Mouse (Mus musculus) intestine, postnatal 0 days (tissue): Measurements from ENCODE around the gene Plcb2. TPM values are rescaled to one million over a fixed set of nuclear protein-coding genes. Genes with fewer than 3 reads are reported as not detected.

Experiments used
- ATAC-seq: fragments of 200-750 bp; cut with Nextera tagmentation; 2 replicates; pipeline ENCODE4 v1.8.0; 2017; ENCODE audit warnings: mild to moderate bottlenecking, moderate TSS enrichment, moderate library complexity
- H3K27ac ChIP-seq: fragments of 300-500 bp; sonication (generic); 2 replicates; pipeline ENCODE4 v1.5.1; 2014; ENCODE audit warnings: mild to moderate bottlenecking, low read depth, low read length, moderate library complexity
- H3K27me3 ChIP-seq: fragments of 300-500 bp; sonication (generic); replicated peaks from 2 replicates; pipeline ENCODE4 v1.6.1; 2014; ENCODE audit warnings: low read length, mixed read lengths; ENCODE audit not compliant: control insufficient read depth, insufficient read depth
- H3K36me3 ChIP-seq: fragments of 300-500 bp; sonication (generic); 2 replicates; pipeline ENCODE4 v1.6.1; 2014; ENCODE audit warnings: mild to moderate bottlenecking, moderate library complexity; ENCODE audit not compliant: control insufficient read depth, insufficient read depth
- H3K4me1 ChIP-seq: fragments of 300-500 bp; sonication (generic); replicated peaks from 2 replicates; pipeline ENCODE4 v1.6.1; 2014; ENCODE audit warnings: antibody characterized with exemption, low read length, mixed read lengths; ENCODE audit not compliant: control insufficient read depth, insufficient read depth
- H3K4me2 ChIP-seq: fragments of 300-500 bp; sonication (generic); replicated peaks from 2 replicates; pipeline ENCODE4 v1.6.1; 2014; ENCODE audit warnings: low read depth, mild to moderate bottlenecking, moderate library complexity
- H3K4me3 ChIP-seq: fragments of 300-500 bp; sonication (generic); 2 replicates; pipeline ENCODE4 v1.5.1; 2014; ENCODE audit warnings: low read depth, low read length
- H3K9ac ChIP-seq: fragments of 300-500 bp; sonication (generic); 2 replicates; pipeline ENCODE4 v1.6.1; 2014; ENCODE audit warnings: mild to moderate bottlenecking, low read depth, low read length
- H3K9me3 ChIP-seq: fragments of 300-500 bp; sonication (generic); 2 replicates; pipeline ENCODE4 v1.6.1; 2016; ENCODE audit warnings: mixed run types; ENCODE audit not compliant: control insufficient read depth
- CTCF ChIP-seq: sonication (generic); IDR thresholded peaks from 2 replicates; pipeline ENCODE4 v1.5.1; 2016; ENCODE audit warnings: low read depth, mild to moderate bottlenecking, control low read depth, antibody characterized with exemption, moderate library complexity
- WGBS: fragments of 180-500 bp; shearing (Covaris S2); extraction: QIAGEN DNeasy Blood & Tissue Kit; methylation state at CpG from one replicate; pipeline ENCODE4 v1.1.7; 2014; 5-methylcytosine and 5-hydroxymethylcytosine counted together
- polyA plus RNA-seq: library from polyadenylated mRNA; unstranded; fragments of >200 nt; fragmentation: Nextera tagmentation; extraction: Ambion mirVana; gene quantifications from 2 replicates; pipeline ENCODE4 v1.2.1, GENCODE M21; 2015

Plcb2 gene
- polyA plus RNA-seq, 1 experiment from 2014 or later: 0.59 TPM

GRCm38 (mm10) chr2:118676839-118677741, 51.1 kb downstream of the Plcb2 start:
- WGBS: 1% methylated on average over 88 of the region's 89 CpGs
- TF ChIP-seq CTCF: no peak
- peaks cover 21% of the 10 kb centered on the region for H3K27me3 ChIP-seq
- H3K27ac ChIP-seq: no peak overlapping the region
- H3K9ac ChIP-seq: 0 out of 2 replicates have a peak overlapping the region, but pooled peaks have one; percentile 40
- no peaks in the 10 kb centered on the region for H3K36me3 ChIP-seq
- no peaks in the 10 kb centered on the region for H3K9me3 ChIP-seq
- peak overlapping the region; percentile 51 for H3K4me3 ChIP-seq
- peak; percentile 66 for ATAC-seq
- H3K4me1 ChIP-seq: no peaks in the 10 kb centered on the region
- H3K4me2 ChIP-seq: peak overlapping the region; percentile 93

GRCm38 (mm10) chr2:118674500-118674899, 53.7 kb downstream of the Plcb2 start:
- Histone ChIP-seq H3K36me3 (no peaks in the 10 kb centered on the region), H3K4me1 (no peaks in the 10 kb centered on the region), H3K9ac (no peak overlapping the region), H3K9me3 (no peaks in the 10 kb centered on the region), H3K4me2 (no peak overlapping the region), H3K27me3 (peaks cover 21% of the 10 kb centered on the region), H3K27ac (no peak overlapping the region), H3K4me3 (no peak overlapping the region)
- TF ChIP-seq CTCF: no peak
- ATAC-seq: no peak
- 45% methylated on average over 7 of the region's 7 CpGs for WGBS

GRCm38 (mm10) chr2:118673686-118674465, 54.4 kb downstream of the Plcb2 start:
- Histone ChIP-seq H3K9ac (no peak overlapping the region), H3K4me1 (no peaks in the 10 kb centered on the region), H3K27me3 (peaks cover 21% of the 10 kb centered on the region), H3K4me2 (no peak overlapping the region), H3K36me3 (no peaks in the 10 kb centered on the region), H3K27ac (no peak overlapping the region), H3K9me3 (no peaks in the 10 kb centered on the region), H3K4me3 (no peak overlapping the region)
- ATAC-seq: no peak
- TF ChIP-seq CTCF: no peak
- WGBS: 46% methylated on average over 15 of the region's 15 CpGs

- no peak overlapping the region for H3K4me2 ChIP-seq
- H3K27me3 ChIP-seq: peaks cover 17% of the 10 kb centered on the region
- ATAC-seq: no peak
- no peaks in the 10 kb centered on the region for H3K36me3 ChIP-seq
- H3K4me1 ChIP-seq: no peaks in the 10 kb centered on the region
- H3K4me3 ChIP-seq: no peak overlapping the region
- H3K27ac ChIP-seq: no peak overlapping the region
- no peak overlapping the region for H3K9ac ChIP-seq
- no peaks in the 10 kb centered on the region for H3K9me3 ChIP-seq
- no peak for TF ChIP-seq CTCF
- 61% methylated on average over 1 of the region's 1 CpGs for WGBS
Measured at GRCm38 (mm10) chr2:118671728-118672127, 56.5 kb downstream of the Plcb2 start.

GRCm38 (mm10) chr2:118669785-118670184, 58.5 kb downstream of the Plcb2 start:
- no peak for TF ChIP-seq CTCF
- ATAC-seq: no peak
- 23% methylated on average over 2 of the region's 2 CpGs for WGBS
- no peak overlapping the region for H3K9ac ChIP-seq
- H3K27ac ChIP-seq: no peak overlapping the region
- no peaks in the 10 kb centered on the region for H3K36me3 ChIP-seq
- no peaks in the 10 kb centered on the region for H3K9me3 ChIP-seq
- no peak overlapping the region for H3K4me3 ChIP-seq
- no peak overlapping the region for H3K4me2 ChIP-seq
- H3K27me3 ChIP-seq: 0 out of 2 replicates have a peak, but pooled peaks cover 2% of the 10 kb centered on the region
- no peaks in the 10 kb centered on the region for H3K4me1 ChIP-seq

GRCm38 (mm10) chr2:118669245-118669644, 59.0 kb downstream of the Plcb2 start:
- H3K9ac ChIP-seq: no peak overlapping the region
- no peak for ATAC-seq
- no peak overlapping the region for H3K4me2 ChIP-seq
- no peaks in the 10 kb centered on the region for H3K36me3 ChIP-seq
- no peaks in the 10 kb centered on the region for H3K4me1 ChIP-seq
- 54% methylated on average over 6 of the region's 6 CpGs for WGBS
- H3K27ac ChIP-seq: no peak overlapping the region
- H3K9me3 ChIP-seq: no peaks in the 10 kb centered on the region
- no peak for TF ChIP-seq CTCF
- no peaks in the 10 kb centered on the region for H3K27me3 ChIP-seq
- H3K4me3 ChIP-seq: no peak overlapping the region
